Mouse (Mus musculus): ENCODE results near the gene Tmem164. TPM values are rescaled to one million over a fixed set of nuclear protein-coding genes. Genes with fewer than 3 reads are reported as not detected.

Gene Tmem164
- polyA plus RNA-seq, 1 experiment from 2014 or later: 42.9 TPM

GRCm38 (mm10) chrX:142729040-142729439 lies 47.8 kb downstream of the Tmem164 start:
- Histone ChIP-seq H3K9me3 (no peaks in the 10 kb centered on the region), H3K4me3 (no peak overlapping the region), H3K4me1 (replicated peaks) (peaks cover 20% of the 10 kb centered on the region), H3K27me3 (ENCODE audit: insufficient read depth, poor library complexity, severe bottlenecking) (peaks cover 55% of the 10 kb centered on the region), H3K27ac (no peak overlapping the region), H3K36me3 (no peaks in the 10 kb centered on the region)
- 82% methylated on average over 1 of the region's 1 CpGs for WGBS
- DNase-seq (ENCODE audit: low spot score): no peak

- Histone ChIP-seq H3K4me1 (replicated peaks) (peaks cover 20% of the 10 kb centered on the region), H3K36me3 (no peaks in the 10 kb centered on the region), H3K9me3 (no peaks in the 10 kb centered on the region), H3K4me3 (no peak overlapping the region), H3K27me3 (ENCODE audit: insufficient read depth, poor library complexity, severe bottlenecking) (peaks cover 52% of the 10 kb centered on the region), H3K27ac (no peak overlapping the region)
- WGBS: 80% methylated on average over 2 of the region's 2 CpGs
- DNase-seq (ENCODE audit: low spot score): no peak
Observed at GRCm38 (mm10) chrX:142729482-142729881, 48.3 kb downstream of the Tmem164 start.

DNA sequence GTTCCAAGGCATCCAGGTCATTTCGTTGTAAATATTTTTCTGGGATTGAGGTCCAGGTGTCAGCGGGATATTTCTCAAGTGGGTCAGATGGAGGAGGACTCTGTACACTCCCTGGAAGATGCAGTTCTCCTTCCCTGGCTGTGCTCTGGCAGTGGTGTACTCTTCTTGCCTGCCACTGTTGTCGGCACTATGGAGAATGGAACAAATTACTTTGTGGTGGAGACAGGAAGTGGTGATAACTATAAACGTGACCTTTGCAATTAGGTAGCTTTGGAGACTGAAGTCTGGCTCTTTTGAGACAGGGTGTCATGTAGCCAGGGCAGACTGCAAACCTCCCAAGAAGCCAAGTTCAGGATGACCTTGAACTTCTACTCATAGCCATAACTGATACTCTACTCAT lies 55.9 kb downstream of the Tmem164 start:
- H3K36me3 ChIP-seq: no peaks in the 10 kb centered on the region
- peaks cover 6% of the 10 kb centered on the region for H3K4me1 ChIP-seq (replicated peaks)
- DNase-seq (ENCODE audit: low spot score): no peak
- H3K9me3 ChIP-seq: no peaks in the 10 kb centered on the region
- H3K27me3 ChIP-seq (ENCODE audit: insufficient read depth, poor library complexity, severe bottlenecking): peaks cover 19% of the 10 kb centered on the region
- 79% methylated on average over 4 of the region's 4 CpGs for WGBS
- H3K4me3 ChIP-seq: no peak overlapping the region
- H3K27ac ChIP-seq: no peak overlapping the region

GRCm38 (mm10) chrX:142737719-142738118 lies 56.5 kb downstream of the Tmem164 start:
- Histone ChIP-seq H3K9me3 (no peaks in the 10 kb centered on the region), H3K36me3 (no peaks in the 10 kb centered on the region), H3K27ac (no peak overlapping the region), H3K4me1 (replicated peaks) (peaks cover under 1% of the 10 kb centered on the region; the same call in 1 of the 2 replicates), H3K4me3 (no peak overlapping the region), H3K27me3 (ENCODE audit: insufficient read depth, poor library complexity, severe bottlenecking) (peaks cover 14% of the 10 kb centered on the region; the same call in 1 of the 2 replicates)
- WGBS: 71% methylated on average over 6 of the region's 6 CpGs
- DNase-seq (ENCODE audit: low spot score): no peak

- Histone ChIP-seq H3K9me3 (no peaks in the 10 kb centered on the region), H3K4me1 (replicated peaks) (no peaks in the 10 kb centered on the region), H3K36me3 (no peaks in the 10 kb centered on the region), H3K27me3 (ENCODE audit: insufficient read depth, poor library complexity, severe bottlenecking) (peaks cover 23% of the 10 kb centered on the region), H3K4me3 (no peak overlapping the region), H3K27ac (no peak overlapping the region)
- DNase-seq (ENCODE audit: low spot score): no peak
Observed at GRCm38 (mm10) chrX:142747428-142747827, 66.2 kb downstream of the Tmem164 start.

DNA sequence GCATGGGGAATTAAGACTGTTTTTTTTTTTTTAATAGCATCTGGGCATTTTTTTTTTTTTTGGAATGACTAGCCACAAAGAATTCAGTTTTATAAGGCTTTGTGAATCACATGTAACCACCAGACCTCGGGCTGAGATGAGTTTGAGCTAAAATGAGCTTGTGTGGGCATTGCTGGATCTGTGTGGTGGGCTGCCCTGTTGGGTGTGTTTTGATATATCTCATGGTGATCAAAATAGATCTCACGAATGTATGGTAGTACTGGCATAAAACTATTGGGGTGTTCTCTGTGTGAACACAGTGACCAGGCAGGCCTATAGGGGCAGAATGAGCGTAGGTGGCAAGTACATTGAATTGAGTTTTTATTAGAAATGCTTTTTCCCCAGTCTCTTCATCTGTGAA lies 67.4 kb downstream of the Tmem164 start:
- Histone ChIP-seq H3K9me3 (no peaks in the 10 kb centered on the region), H3K4me1 (replicated peaks) (no peaks in the 10 kb centered on the region), H3K27ac (no peak overlapping the region), H3K27me3 (ENCODE audit: insufficient read depth, poor library complexity, severe bottlenecking) (peaks cover 29% of the 10 kb centered on the region), H3K36me3 (no peaks in the 10 kb centered on the region), H3K4me3 (no peak overlapping the region)
- DNase-seq (ENCODE audit: low spot score): no peak
- 91% methylated on average over 3 of the region's 3 CpGs for WGBS

- DNase-seq (ENCODE audit: low spot score): no peak
- Histone ChIP-seq H3K36me3 (no peaks in the 10 kb centered on the region), H3K27ac (no peak overlapping the region), H3K4me3 (no peak overlapping the region), H3K4me1 (replicated peaks) (no peaks in the 10 kb centered on the region), H3K27me3 (ENCODE audit: insufficient read depth, poor library complexity, severe bottlenecking) (peaks cover 25% of the 10 kb centered on the region), H3K9me3 (no peaks in the 10 kb centered on the region)
- 81% methylated on average over 4 of the region's 4 CpGs for WGBS
Observed at GRCm38 (mm10) chrX:142750775-142751174, 69.6 kb downstream of the Tmem164 start.

- H3K9me3 ChIP-seq: no peaks in the 10 kb centered on the region
- H3K4me3 ChIP-seq: no peak overlapping the region
- no peak for DNase-seq (ENCODE audit: low spot score)
- H3K4me1 ChIP-seq (replicated peaks): no peaks in the 10 kb centered on the region
- 0 out of 2 replicates have a peak, but pooled peaks cover 2% of the 10 kb centered on the region for H3K36me3 ChIP-seq
- no peak overlapping the region for H3K27ac ChIP-seq
- H3K27me3 ChIP-seq (ENCODE audit: insufficient read depth, poor library complexity, severe bottlenecking): peaks cover 39% of the 10 kb centered on the region
- WGBS: 72% methylated on average over 6 of the region's 6 CpGs
Observed at GRCm38 (mm10) chrX:142755542-142755941, 74.3 kb downstream of the Tmem164 start.

DNA sequence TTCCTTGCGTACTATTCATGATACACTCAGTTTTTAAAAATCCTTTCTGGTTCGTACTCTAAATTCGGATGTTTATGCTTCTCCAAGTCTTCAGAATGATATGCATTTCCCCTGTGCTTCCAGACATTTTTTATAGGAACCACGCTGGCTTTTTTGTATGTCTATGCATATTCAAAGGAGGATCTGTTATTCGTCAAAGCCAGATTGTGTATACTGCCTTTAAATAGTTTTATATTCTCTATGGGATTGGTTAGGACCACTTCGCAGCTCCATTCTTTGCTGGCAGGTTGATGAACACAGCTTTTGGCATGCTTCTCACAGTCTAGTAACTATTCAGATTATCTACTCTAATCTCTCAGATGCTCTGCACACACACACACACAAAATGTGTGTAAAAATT lies 79.2 kb downstream of the Tmem164 start:
- 87% methylated on average over 6 of the region's 6 CpGs for WGBS

DNA sequence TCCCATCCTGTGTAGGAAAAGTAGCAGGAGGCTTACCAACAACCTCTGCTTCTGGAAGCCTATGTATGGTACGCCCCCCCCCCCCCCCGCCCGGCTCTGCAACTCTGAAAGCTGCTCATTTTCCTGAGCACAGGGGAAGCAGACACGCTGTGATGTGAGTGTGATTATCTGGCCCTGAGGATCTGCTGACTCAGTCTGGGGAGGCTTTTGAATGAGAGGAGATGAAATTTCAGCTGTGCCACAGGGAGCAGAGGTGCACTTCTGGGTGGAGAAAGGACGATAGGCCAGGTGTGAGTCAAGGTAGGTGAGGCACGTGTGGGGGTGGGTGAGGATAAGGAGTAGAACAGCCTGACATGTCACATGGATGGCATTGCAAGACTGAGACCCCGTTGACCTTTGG lies 82.1 kb downstream of the Tmem164 start:
- peaks cover 46% of the 10 kb centered on the region for H3K27me3 ChIP-seq (ENCODE audit: insufficient read depth, poor library complexity, severe bottlenecking)
- 83% methylated on average over 7 of the region's 7 CpGs for WGBS
- no peak for DNase-seq (ENCODE audit: low spot score)

More for the DNA sequence above, 79.2 kb downstream of the Tmem164 start:
- no peak overlapping the region for H3K4me3 ChIP-seq
- H3K36me3 ChIP-seq: 0 out of 2 replicates have a peak, but pooled peaks cover 2% of the 10 kb centered on the region
- H3K9me3 ChIP-seq: no peaks in the 10 kb centered on the region
- H3K4me1 ChIP-seq (replicated peaks): no peaks in the 10 kb centered on the region
- no peak overlapping the region for H3K27ac ChIP-seq
- DNase-seq (ENCODE audit: low spot score): no peak
- peaks cover 58% of the 10 kb centered on the region for H3K27me3 ChIP-seq (ENCODE audit: insufficient read depth, poor library complexity, severe bottlenecking)

DNA sequence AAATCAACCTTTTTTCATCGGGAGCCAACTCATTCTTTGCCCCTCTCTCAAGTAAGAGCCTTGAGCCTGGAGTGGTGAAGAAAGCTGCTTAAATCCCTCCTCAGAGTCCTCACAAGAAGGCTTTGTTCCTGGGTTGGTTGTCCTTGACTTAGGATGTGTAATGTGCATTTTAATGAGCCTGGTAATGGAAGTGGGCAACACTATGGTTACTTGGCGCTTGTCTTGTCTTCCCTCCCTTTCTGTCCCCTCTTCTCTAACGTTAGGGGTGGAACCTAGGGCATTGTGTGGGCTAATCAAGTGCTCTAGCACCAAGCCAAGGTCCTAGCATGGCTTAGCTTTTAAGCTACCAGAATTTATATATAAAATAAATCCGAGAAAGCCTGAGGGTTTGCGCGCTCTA lies 88.5 kb downstream of the Tmem164 start:
- Histone ChIP-seq H3K27ac (no peak overlapping the region), H3K27me3 (ENCODE audit: insufficient read depth, poor library complexity, severe bottlenecking) (peaks cover 39% of the 10 kb centered on the region), H3K4me3 (no peak overlapping the region), H3K9me3 (no peaks in the 10 kb centered on the region), H3K4me1 (replicated peaks) (no peaks in the 10 kb centered on the region), H3K36me3 (peaks cover 8% of the 10 kb centered on the region)
- 88% methylated on average over 6 of the region's 6 CpGs for WGBS
- no peak for DNase-seq (ENCODE audit: low spot score)

More for the DNA sequence above, 82.1 kb downstream of the Tmem164 start:
- Histone ChIP-seq H3K27ac (no peak overlapping the region), H3K4me3 (no peak overlapping the region), H3K4me1 (replicated peaks) (no peaks in the 10 kb centered on the region), H3K36me3 (no peaks in the 10 kb centered on the region), H3K9me3 (no peaks in the 10 kb centered on the region)

- Histone ChIP-seq H3K27me3 (ENCODE audit: insufficient read depth, poor library complexity, severe bottlenecking) (peaks cover 55% of the 10 kb centered on the region), H3K27ac (no peak overlapping the region), H3K36me3 (peaks cover 21% of the 10 kb centered on the region), H3K9me3 (no peaks in the 10 kb centered on the region), H3K4me3 (no peak overlapping the region), H3K4me1 (replicated peaks) (no peaks in the 10 kb centered on the region)
- whole genome bisulfite sequencing: 93% methylated on average over 4 of the region's 4 CpGs
- no peak for DNase-seq (ENCODE audit: low spot score)
Observed at GRCm38 (mm10) chrX:142773658-142774057, 92.5 kb downstream of the Tmem164 start.

DNA sequence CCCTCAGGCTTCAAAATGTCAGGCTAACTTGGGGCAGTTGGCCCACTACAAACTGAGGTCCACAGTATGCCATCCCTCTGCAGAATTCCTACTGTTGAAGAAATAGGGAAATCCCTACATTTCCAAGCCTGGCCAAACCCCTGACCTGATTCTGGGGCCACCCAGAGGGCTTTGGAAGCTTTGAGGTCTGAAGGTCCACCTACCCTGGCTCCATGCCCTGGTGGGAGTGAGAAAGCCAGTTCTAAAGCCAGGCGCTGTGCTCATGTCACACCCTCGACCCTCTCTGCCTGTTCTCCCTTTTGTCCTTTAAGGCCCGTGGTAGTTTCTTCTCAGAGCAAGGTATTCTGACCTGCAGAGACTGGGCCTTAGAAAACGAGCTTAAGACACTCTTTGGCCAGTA lies 94.9 kb downstream of the Tmem164 start:
- Histone ChIP-seq H3K4me3 (no peak overlapping the region), H3K27ac (no peak overlapping the region), H3K9me3 (no peaks in the 10 kb centered on the region), H3K27me3 (ENCODE audit: insufficient read depth, poor library complexity, severe bottlenecking) (peaks cover 54% of the 10 kb centered on the region), H3K36me3 (peaks cover 21% of the 10 kb centered on the region), H3K4me1 (replicated peaks) (no peaks in the 10 kb centered on the region)
- DNase-seq (ENCODE audit: low spot score): no peak
- WGBS: 71% methylated on average over 4 of the region's 4 CpGs

DNA sequence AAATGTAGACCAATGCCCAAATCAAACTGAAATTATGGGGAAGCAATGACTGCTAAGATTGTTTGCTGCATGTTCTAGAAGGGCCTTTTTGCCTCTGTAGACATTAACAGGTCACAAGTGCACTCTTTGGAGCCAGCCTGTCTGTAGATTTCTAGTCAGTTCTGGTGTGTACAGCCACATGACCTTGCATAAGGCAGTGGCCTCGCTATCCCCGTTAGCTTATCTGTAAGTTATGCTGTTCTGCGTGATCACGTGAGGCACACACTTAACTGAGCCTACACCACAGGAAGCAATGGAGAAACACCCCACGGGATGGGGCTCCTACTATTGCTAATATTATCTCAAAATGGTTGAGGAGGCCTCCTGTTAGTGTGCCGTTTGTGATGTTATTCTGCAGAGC lies 97.4 kb downstream of the Tmem164 start:
- Histone ChIP-seq H3K27ac (no peak overlapping the region), H3K4me3 (no peak overlapping the region), H3K36me3 (peaks cover 20% of the 10 kb centered on the region), H3K9me3 (no peaks in the 10 kb centered on the region), H3K27me3 (ENCODE audit: insufficient read depth, poor library complexity, severe bottlenecking) (peaks cover 41% of the 10 kb centered on the region), H3K4me1 (replicated peaks) (no peaks in the 10 kb centered on the region)
- 86% methylated on average over 6 of the region's 6 CpGs for WGBS
- no peak for DNase-seq (ENCODE audit: low spot score)

Measured in hindbrain, embryonic 10.5 days (tissue).